Mouse (Mus musculus): ENCODE results near the gene Chst5. TPM values are rescaled to one million over a fixed set of nuclear protein-coding genes. Genes with fewer than 3 reads are reported as not detected.

Gene Chst5
- total RNA-seq, 2 experiments from 2014 or later = not detected

- DNase-seq = no peak
Observed at GRCm38 (mm10) chr8:111929648-111930344, 19.5 kb upstream of the Chst5 start.

GRCm38 (mm10) chr8:111924976-111925375 is 14.7 kb upstream of the Chst5 start:
- no peak for DNase-seq

- peak; percentile 61 to 76 for DNase-seq
Observed at GRCm38 (mm10) chr8:111923383-111923804, 13.1 kb upstream of the Chst5 start.

GRCm38 (mm10) chr8:111920971-111921370 is 10.7 kb upstream of the Chst5 start:
- no peak for DNase-seq

- DNase-seq = no peak
Observed at GRCm38 (mm10) chr8:111919663-111920062, 9.4 kb upstream of the Chst5 start.

GRCm38 (mm10) chr8:111912860-111913432 is 2.7 kb upstream of the Chst5 start:
- DNase-seq = no peak

- no peak for DNase-seq
Observed at GRCm38 (mm10) chr8:111911572-111911971, 1.3 kb upstream of the Chst5 start.

GRCm38 (mm10) chr8:111905500-111906121 is 4.6 kb downstream of the Chst5 start:
- no peak for DNase-seq

GRCm38 (mm10) chr8:111902080-111902479 is 8.2 kb downstream of the Chst5 start:
- no peak for DNase-seq

- DNase-seq = no peak
Observed at GRCm38 (mm10) chr8:111898586-111898985, 11.7 kb downstream of the Chst5 start.

- no peak for DNase-seq
Observed at GRCm38 (mm10) chr8:111894955-111895354, 15.3 kb downstream of the Chst5 start.

- DNase-seq = no peak
Observed at GRCm38 (mm10) chr8:111892615-111893014, 17.6 kb downstream of the Chst5 start.

- DNase-seq = no peak
Observed at GRCm38 (mm10) chr8:111891983-111892382, 18.3 kb downstream of the Chst5 start.

GRCm38 (mm10) chr8:111890911-111891303 is 19.3 kb downstream of the Chst5 start:
- no peak for DNase-seq

- DNase-seq = no peak
Observed at GRCm38 (mm10) chr8:111889931-111890910, 20.0 kb downstream of the Chst5 start.

- peak in 1 of 2 experiments; percentile 21 for DNase-seq
Observed at GRCm38 (mm10) chr8:111888091-111888650, 22.1 kb downstream of the Chst5 start.

GRCm38 (mm10) chr8:111887479-111887878 is 22.8 kb downstream of the Chst5 start:
- no peak for DNase-seq

GRCm38 (mm10) chr8:111883615-111884014 is 26.6 kb downstream of the Chst5 start:
- no peak for DNase-seq

- peak; percentile 58 to 71 for DNase-seq
Observed at GRCm38 (mm10) chr8:111881591-111881990, 28.7 kb downstream of the Chst5 start.

- DNase-seq = no peak
Observed at GRCm38 (mm10) chr8:111877711-111878110, 32.5 kb downstream of the Chst5 start.

- peak; percentile 96 to 98 for DNase-seq
Observed at GRCm38 (mm10) chr8:111876355-111876948, 33.8 kb downstream of the Chst5 start, which contains the start of gene Tmem170. TSS of gene Tmem170 (minus strand) at chr8:111876750.
